Mouse (Mus musculus) embryonic fibroblast, embryonic 13.5 days (primary cell): ENCODE data around the gene Capn11.

Experiments used
- CTCF ChIP-seq: IDR thresholded peaks from 2 replicates; pipeline ENCODE4 v1.5.1; 2011; ENCODE audit warnings: mild to moderate bottlenecking, control low read depth, low read length, moderate library complexity, borderline replicate concordance; ENCODE audit not compliant: insufficient read depth
- POLR2A ChIP-seq: IDR thresholded peaks from 2 replicates; pipeline ENCODE4 v1.6.1; 2011; ENCODE audit warnings: low read depth, mild to moderate bottlenecking, control low read depth, low read length, moderate library complexity

GRCm38 (mm10) chr17:45588370-45588769 is 70.8 kb downstream of the Capn11 start:
- no peak for TF ChIP-seq CTCF
- no peak for TF ChIP-seq POLR2A
